Mouse (Mus musculus) thymus, adult 2 months (tissue): Measurements from ENCODE around the gene Arhgap24.

Source experiments
- CTCF ChIP-seq: fragments of 200-500 bp; IDR thresholded peaks from 2 replicates; pipeline ENCODE4 v1.5.1; 2012; ENCODE audit warnings: mild to moderate bottlenecking, control low read depth, low read length, moderate library complexity, borderline replicate concordance; ENCODE audit not compliant: control insufficient read depth, poor library complexity, insufficient read depth; ENCODE audit errors: extremely low read depth
- POLR2A ChIP-seq: fragments of 200-500 bp; IDR thresholded peaks from 2 replicates; pipeline ENCODE4 v1.6.1; 2012; ENCODE audit warnings: mild to moderate bottlenecking, low read length, control low read depth, moderate library complexity; ENCODE audit not compliant: control insufficient read depth, poor library complexity, insufficient read depth; ENCODE audit errors: extremely low read depth

DNA sequence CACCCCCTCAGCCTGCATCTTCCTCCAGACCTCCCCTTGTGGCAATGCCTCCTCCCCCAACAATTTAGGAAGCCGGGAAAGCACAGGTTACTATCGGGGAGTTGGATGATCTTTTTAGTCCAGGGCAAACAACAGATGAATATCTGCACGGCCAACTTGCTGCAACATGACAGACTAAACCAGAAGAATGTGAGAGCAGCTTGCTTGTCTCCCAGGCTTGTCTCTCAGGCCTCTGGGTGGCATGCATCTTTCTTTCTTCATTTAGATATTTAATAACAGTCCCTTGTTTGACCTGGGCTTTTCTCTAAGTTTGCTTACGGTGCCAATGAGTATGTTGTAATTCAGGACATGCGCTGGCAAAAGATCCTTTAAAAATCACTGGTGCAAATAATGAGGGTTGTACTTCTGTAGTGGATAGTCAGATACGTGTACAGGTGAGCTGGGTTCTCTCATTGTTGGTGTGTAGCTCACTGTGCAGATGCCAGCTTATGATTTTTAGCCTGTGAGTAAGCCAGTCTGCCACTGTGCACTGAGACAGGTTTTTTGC, 101.7 kb downstream of the Arhgap24 start:
- TF ChIP-seq CTCF (no peak), POLR2A (no peak)
